Mouse (Mus musculus): ENCODE measurements at regions not wholly inside any gene's neighbourhood (a gene's known extent, or its start where the extent isn't known, plus 50 kb on each side); places are given as distances from the start of the nearest gene placed in this dataset.

DNA sequence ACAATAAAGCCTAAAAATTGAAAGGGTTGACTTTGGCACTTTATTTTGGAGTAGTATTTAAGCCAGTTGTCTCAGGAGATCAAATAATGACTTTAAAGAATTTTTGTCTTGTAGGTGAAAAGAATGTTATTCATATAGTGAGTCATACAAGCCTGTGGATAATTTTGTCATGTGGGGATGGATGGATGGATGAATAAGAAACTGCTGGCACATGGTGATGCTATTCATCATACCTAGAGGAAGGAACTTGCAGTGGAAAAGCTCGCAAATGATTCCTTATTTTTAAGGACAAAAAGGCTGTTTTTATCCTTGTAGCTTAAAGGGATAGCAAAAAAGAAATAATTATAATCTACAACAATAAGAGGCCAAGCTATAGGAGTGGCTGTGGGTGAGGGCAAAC, 655.4 kb upstream of the Auts2 start:
- DNase-seq = no peak

DNA sequence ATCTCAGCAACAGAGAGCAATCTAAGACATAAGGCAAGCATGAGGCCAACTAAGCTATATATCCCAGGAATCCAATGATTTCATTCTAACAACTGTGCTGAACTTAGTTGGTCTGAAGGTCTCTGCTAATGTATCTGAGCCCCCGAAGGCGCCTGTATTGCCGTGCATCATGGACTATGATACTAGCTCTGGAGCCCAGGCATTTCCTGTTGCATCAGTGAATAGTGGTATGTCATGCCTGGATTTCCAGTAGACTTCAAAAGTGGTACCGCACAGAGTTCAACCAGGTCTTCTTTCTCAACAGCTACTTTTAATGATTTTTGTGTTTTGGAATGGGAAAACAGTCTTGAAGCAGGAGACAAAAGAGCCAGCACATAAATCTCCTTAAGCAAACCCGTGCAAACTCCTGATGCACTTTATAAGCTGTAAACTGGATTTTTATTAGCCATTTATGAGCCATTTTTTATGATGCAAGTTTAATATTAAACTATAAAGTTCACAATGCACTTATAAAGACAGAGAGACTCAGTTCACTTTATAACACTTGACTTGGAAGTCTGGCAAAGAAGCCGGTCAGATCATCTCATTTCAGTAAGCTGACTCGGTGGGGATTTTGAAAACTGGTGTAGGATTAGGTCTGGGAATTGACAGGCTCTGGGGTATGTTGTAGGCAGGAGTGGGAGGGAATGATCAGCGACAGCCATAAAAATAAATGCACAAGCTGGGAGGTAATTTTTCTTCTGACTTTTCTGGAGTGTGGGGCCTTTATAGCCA, 646.8 kb upstream of the Auts2 start:
- no peak for DNase-seq

DNA sequence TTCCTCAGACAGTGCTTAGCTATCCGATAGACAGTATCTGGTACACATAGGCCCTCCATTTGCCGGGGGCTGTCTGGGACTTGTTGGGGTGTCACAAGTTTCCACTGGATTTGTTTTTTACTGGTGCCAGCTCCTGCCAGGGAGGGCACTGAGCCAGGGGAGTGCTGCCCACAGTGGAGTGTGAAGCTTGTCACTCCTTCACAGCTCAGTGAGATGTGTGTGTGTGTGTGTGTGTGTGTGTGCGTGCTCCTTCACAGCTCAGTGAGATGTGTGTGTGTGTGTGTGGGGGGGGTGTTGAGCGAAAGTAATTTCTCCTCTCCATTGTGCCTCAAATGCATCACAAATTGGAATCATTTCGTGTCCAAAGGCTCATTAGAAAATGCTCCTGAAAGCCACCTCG, 632.5 kb upstream of the Auts2 start:
- no peak for DNase-seq

DNA sequence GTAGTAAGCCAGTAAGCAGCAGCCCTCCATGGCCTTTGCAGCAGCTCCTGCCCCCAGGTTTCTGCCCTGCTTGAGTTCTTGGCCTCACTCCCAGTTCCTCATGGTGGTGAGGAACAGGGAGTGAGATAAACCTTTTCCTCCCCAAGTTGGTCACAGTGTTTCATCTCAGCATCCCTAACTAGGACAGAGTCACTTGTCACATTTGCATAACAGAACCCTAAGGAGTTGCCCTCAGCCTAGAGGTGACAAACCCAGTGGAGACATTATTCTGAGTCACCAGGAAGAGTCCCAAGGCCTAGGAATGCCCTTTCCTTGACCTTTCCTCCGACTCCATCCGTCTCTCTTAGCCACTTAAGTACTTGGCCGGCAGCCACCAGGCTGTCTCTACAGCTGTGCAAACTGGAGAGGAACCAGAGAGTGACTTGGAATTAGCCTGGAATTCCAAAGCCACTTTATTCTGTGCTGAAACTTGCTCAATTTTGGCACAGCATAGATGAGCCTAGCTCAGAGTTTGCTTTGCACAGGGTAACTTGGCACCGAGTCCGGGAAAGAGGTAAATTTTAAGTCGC, 630.1 kb upstream of the Auts2 start:
- no peak for DNase-seq

DNA sequence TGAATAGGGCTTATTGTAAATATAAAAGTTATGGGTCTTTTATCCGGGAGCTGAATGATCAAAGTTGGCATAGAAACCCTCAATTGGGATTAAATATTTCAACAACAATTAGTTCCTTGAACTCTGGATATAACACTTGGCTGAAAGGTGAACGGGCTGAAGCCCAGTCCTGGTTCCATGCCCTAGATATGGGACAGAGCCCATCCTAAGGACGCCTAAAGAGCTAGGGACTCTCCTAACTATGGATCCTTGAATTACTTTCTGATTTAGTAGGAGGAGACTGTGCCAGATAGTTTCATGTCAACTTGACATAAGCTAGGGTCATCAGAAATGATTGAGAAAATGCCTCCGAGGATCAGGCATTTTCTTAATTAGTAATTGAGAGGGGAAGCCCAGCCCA, 629.5 kb upstream of the Auts2 start:
- DNase-seq = no peak

DNA sequence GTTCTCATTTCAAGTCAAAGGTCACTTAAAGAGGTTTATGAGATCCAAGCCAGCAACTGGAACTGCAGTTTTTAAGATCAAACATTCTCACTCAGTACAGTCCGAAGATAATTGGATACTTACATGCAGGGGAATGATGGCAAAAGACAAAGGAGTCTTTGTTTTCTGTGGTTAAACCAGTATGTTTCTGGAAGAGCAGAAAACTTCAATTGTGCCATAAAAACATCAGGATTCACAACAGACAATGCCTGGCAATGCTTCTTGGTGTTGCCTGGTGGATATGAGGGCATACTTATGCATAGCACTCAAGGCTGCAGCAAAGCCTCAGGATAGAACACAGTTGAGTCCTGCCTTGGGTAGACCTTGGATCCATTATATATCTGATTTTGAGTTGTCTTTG, 628.1 kb upstream of the Auts2 start:
- no peak for DNase-seq

DNA sequence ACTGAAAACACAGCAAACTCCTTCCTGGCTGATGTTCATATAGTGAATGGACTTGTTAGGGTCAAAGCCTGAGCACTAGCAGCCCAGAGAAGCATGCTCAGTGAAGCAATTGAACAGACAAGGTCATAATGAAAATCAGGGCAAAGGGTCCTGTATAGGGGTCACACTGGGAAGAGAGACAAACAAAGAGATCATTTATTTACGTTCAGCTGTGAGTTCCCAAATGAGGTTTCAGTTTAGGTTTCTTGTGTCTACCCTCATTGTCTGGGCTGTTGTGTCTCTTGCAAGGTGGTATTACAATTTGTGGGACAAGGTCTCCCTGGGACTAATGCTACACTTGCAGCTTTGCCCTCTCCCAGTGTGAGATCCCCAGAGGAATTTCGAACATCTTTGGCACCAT, 624.4 kb upstream of the Auts2 start:
- no peak for DNase-seq

DNA sequence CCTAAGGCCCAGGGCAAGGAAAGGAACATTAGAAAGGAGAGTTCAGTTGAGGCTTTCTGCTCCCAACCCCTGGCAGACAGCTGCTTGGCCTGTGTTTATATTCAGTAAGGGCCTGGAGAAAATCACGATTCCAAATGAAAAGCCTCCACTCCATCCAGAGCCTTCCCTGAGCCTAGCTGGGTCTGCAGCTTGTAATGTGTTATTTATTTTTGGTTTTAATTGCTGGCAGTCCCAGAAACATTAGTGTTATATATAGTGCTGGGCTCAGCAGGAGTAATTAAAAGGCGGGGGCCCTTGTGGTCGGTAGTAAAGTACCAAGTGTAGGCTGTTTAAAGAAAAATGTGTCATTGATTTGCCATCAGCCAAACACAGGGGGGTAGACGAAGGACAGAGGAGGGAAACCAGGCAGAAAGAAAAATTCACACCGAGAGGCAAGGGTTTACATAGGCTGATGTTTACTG, 623.9 kb upstream of the Auts2 start:
- DNase-seq = no peak

DNA sequence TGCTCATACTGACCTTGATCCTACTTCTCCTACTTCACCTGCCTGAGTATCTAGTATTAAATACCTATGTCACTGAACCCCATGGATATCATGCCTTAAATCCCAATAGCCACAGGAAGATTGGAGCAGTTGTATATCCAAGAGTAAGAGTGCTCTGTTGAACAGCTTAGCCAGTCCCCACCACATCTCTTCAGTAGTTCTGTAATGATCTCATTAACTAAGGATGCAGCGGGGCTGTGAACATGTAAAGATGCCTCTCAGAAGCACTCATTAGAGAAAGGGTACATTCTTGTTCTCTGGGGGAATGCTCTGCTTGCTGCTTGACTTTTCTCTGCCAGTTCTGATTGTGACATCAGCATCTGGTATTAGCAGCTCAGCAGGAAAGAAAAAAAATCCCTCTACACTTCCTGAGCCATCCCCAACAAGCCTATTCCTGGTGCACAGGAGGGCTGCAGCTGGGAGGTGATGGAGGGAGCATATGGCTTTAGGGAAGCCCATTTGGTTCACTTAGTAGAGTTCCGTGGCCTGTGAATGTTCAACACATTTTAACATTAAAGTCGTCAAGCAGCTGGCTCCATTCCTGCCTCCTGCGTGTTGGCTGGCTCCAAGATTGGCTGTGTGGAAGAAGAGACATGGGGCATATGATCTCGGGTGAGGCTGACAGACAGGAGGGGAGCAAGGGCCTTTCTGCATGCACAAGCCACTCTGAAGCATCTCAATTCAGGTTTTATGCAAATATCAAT, 613.1 kb upstream of the Auts2 start:
- no peak for DNase-seq

DNA sequence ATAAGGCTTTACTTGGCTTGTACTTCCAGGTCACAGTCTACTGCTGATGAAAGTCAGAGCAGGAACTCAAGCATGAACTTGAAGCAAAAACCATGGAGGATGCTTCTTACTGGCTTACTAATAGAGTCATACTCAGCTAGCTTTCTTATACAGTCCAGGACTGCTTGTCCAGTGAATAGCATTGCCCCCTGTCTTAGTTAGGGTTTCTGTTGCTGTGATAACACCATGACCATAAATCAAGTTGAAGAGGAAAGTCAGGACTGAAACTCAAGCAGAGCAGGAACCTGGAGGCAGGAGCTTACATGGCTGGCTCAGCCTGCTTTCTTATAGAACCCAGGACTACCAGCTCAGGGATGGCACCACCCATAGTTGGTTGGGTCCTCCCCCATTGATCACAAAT, 602.9 kb upstream of the Auts2 start:
- DNase-seq = no peak

DNA sequence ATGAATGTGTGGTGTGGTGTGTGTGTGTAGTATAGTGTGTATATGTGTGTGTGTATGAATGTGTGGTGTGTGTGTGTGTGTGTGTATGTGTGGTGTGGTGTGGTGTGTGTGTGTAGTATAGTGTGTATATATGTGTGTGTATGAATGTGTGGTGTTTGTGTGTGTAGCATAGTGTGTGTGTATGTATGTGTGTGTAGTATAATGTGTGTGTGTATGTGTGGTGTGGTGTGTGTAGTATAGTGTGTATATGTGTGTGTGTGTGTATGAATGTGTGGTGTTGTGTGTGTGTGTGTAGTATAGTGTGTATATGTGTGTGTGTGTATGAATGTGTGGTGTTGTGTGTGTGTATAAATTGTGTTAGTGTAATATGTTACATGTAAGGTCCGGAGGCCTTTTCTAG, 600.5 kb upstream of the Auts2 start:
- no peak for DNase-seq

DNA sequence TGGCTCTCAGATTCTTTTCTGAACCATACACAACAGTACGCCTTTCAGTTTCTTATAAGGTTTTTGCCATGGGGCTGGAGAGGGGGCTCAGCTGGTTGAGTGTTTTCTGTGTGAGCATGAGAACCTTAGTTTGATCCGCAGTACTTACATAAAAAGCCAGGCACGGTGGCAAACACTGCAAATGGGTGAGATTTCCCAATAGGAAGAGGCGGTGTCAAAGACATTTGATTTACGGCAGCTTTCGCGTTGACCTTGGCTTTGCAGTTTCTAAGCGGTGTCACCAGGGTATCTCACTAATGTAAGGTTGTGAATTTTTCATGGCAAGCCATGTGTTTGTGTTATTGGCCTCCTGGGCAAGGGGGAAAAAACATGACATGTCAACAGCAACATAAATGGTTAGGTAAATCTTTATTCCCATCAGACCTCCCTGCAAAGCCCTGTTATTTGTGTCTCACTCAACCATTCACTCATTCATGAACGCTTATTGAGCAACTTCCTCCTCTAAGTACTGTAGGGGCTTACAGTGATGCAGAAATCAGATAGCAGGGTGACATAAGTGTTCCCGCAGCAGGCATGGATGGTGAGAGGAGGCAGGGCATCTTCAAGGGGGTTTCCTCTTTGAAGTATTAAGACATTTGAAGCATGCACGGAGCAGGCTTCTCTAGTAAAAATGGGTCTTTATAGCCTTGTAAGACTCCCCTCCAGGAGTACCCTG, 599.4 kb upstream of the Auts2 start:
- no peak for DNase-seq

DNA sequence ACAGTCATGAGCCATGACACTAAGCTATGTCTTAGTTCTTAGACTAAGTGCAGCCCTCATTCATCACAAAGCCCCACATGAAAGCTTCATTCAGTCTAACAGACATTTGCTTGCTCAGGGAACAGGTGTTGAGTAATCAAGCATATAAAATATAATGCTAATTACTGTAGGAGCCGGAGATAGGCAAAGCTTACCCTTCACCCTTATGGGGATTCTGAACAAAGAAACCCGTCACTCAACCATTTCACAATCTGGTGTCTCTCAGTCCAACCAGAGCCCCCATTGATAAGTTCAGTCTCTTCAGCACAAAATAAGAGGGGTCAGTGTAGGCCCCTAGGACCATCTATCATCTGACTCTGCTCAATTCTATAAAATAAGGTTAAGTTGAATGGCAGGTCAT, 587.9 kb upstream of the Auts2 start:
- no peak for DNase-seq

DNA sequence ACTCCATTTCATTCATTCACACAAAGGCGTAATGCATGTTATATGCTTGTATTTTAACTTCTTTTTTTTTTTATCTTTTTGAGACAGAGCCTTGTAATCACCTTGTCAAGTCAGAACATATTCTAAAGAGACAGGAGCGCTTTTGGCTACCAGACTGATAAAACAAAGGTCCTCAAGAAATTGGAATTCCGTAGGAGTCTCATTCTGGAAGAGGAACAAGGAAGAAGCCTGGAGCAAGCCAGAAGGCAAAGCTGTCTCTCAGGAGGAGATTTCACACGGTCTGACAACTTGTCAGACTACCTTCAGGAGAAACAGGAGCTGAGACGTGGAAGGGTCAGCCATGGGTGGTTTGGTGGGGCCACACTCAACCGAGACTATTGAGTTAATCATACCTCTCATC, 587.2 kb upstream of the Auts2 start:
- DNase-seq = no peak

DNA sequence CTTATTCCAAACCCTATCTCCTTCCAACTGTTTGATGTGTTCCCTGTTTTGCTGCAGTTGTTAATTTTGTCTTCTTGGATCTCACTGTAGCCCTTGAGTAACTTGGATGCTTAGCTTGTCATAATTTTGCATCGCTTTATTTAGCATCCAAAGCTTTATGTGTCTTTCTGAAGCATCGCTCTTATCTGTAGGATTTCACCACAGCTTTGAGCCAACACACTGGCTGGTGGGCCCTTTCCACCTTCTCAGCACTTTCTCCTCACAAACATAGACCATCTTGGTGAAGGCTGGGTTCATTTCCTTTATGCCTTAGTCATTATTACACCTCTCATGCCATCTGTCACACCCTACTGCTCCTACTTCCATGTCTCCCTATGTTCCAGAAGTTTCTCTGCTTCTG, 581.1 kb upstream of the Auts2 start:
- DNase-seq = no peak

DNA sequence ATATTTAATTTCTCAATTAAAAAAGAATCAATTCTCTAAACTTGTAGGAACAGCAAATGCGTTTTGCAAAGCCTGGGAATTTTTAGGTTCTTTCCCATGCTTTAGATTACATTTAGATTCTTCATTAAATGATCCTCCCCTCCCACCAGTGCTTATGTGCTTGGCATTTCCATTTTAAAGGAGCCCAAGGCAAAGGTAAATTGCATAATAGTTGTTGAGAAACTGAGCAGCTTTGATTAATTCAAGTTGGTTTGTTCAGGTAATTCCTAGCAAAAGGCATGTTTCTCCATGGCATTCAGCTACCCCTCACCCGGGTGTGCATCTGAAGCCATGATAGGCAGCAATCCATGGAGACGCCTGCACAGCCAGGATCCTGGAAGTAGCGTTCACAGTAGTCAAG, 570.8 kb upstream of the Auts2 start:
- no peak for DNase-seq

DNA sequence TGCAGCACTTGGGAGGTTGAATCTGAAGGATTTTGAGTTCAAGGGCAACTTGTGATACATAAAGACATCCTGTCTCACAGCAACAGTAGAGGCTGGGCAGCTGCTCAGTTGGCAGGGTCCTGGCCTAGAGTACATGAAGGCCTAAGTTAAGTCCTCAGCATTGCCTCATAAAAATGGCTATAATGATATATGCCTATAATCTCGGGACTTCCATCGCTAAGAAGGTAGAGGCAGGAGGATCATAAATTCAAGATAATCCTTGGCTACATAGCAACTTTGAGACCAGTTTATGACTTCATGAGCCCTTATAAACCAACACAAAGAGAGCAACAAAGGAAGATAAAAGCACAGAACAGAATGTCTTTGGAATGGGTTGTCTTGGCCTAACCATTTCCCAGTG, 570.0 kb upstream of the Auts2 start:
- DNase-seq = no peak

DNA sequence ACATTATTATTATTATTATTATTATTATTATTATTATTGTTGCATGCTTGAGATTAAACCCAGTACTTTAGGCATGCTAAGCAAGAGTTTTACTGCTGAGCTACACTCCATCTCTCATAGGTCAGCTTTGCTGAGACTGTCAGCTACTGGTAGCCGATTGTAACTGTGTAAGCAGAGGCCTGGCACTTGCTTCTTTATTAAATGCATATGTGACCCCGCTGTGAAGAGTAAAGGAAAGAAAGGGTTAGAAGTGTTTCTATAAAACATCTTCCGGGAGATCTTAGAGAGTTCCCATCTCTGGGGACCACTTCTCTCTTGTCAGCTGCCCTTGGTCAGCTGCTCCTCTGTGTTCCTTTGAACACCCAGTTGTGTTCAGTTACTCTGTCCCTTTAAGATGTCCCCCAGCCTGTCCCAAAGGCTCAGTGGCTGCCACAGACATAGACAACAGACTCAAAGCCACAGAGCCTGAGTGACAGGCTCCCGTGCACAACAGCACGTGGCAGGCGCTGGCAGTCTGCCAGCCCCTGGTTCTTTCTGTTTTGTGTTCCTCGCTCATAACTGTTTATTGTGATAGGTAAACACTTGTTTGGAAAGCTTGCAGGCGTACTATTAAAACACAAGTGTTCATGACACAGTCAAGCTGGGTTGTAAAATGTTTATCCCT, 563.7 kb upstream of the Auts2 start:
- no peak for DNase-seq

DNA sequence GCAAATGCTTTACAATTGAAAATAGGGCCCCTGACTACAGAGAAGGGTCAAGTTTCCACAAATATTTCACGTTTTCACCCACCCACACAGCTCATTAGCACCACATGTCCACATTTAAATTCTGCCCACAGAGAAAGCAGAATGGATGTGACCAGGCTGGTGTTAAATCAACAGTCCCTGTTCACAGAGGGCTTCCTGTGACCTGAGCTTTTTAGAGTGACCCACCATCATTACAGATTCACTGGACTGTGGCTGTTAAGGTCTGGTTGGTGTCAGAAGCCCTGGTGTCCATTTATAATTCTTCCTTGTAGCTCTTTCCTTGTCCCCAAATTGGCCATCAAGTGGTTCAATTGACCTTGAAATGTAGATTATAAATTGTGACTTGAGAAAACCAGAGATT, 553.2 kb upstream of the Auts2 start:
- no peak for DNase-seq

DNA sequence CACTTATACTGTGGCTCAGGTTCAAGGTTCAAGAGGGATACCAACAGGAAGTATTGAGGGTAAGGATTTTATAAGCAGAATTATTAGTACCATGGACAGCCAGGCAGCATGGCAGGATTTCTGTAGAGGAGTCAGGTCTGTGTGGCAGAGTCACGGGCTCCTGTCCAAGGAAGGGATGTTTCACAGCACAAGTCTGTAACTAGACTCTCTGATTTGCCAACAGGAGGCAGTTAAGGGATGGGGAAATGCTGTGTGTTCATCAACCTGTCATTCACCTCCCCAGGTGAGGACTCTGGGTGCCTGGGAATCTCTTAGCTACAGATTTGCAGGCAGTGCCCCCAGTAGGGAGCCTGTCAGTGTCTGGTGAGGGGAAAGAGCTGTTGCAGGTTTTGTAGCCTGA, 541.7 kb upstream of the Auts2 start:
- DNase-seq = no peak

DNA sequence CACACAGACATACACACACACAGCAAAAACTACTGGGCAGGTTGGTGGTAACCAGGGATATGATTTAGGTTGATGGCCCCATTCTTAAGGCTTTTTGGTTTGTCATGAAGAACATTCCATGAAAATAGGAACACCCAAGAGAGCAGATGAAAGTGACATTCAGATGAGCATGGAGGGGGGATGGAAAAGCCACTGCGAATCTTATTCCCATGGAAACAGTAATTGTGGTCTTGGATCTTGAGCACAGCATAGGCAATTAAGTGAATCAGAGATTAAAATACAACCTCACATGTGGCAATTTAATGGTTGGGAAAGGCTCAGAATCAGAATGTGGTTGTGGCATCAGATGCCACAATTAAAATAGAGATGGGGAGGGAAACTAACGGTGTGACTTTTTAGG, 537.6 kb upstream of the Auts2 start:
- no peak for DNase-seq

DNA sequence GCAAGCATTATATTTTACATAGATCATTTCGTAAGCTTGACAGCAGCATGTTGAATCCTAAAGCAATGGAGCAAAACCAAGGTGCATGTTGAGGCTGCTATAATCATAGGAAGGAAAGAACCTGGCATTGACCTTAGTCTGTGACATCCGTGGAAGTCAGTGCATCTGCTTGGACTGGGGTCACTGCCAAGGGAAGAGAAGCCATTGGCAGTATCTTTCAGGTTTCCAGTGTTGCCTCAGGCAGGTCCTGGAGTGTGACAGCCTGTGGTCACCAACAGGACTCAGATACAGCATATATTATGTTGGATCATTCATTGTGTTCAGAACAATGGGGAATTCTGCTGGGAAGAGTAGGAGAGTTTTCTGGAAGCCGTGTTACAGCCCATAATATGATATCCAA, 535.8 kb upstream of the Auts2 start:
- DNase-seq = no peak

DNA sequence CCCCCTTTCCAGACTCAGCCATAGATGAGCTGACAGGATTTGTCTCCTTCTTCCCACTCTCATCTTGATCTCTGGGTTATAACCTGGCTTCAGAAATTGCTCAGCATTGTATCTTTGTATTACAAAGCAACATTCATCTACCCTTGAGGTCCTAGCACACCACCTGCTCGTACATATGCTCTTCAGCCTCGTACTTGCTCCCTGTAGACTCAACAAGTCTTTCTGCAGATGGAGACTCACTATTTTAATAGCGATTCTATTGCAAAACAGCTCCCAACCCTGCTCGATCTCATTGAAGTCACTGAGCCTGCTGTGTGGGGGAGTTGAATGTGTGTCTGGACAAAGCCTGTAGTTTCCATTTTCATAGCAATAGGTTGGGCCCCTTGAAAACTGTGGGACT, 535.2 kb upstream of the Auts2 start:
- no peak for DNase-seq
